Mouse (Mus musculus): ENCODE measurements around the gene Fam198b.

The Fam198b gene

DNA sequence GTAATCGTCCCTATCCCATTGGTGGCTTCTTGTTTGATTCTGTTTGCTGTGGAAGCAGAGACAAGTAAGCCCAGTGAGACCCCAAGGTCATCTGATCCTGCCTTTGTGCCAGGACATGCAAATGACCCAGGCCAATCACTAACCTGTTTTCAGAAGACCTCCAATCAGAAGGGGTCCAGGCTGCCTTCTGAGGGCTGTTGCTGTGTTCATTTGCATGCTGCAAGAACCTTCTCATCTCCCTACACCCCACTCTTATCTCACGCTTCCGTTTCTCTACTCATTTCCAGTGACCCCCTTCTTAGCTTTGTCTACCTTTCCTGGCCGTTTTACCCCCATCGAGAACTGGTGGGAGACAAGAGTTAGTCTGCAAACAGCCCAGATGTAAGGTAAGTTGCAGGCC lies at the start of gene Fam198b:
Gene Fam198b (plus strand): TSS at position 229 of the 400 bp plus-strand sequence.
- no peak for DNase-seq (ENCODE audit: low spot score)

DNA sequence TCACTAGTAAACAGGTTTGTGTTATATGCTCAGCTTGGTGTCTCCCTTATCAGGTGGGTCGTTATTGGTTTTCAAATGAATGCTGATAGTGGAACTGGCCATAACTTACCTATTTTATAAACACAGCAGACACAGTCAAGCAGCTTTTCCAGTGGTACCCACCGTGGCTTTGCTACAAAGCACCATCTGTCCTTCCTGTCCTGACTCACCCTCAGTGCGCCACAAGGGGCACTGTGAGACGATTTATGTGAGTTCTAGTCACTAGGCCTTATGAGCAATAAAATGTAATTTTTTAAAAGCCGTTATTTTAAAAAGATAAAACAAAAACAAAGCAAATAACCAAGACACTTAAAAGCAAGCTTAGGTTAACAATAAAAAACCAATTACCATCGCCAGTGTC lies 45.6 kb upstream of the Fam198b start:
- DNase-seq (ENCODE audit: low spot score), result no peak

DNA sequence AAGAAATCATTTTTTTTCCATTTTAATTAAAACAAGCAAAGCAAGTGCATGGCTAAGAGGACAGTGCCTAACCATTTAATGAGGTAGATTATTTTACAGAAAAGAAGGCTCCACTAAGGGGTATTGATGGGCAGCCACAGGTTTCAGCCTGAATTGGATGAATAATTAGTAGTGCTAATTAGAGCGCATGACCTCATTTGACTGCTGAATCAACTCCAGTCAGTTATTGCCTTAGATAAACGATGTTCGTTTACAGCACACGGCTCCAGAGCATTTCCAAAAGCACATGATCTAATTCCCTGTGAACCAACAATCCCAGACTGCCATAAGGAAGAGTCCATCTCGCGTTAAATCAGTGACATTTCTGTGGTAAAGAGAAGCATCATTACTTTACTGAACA lies 42.9 kb upstream of the Fam198b start:
- DNase-seq (ENCODE audit: low spot score), result no peak

DNA sequence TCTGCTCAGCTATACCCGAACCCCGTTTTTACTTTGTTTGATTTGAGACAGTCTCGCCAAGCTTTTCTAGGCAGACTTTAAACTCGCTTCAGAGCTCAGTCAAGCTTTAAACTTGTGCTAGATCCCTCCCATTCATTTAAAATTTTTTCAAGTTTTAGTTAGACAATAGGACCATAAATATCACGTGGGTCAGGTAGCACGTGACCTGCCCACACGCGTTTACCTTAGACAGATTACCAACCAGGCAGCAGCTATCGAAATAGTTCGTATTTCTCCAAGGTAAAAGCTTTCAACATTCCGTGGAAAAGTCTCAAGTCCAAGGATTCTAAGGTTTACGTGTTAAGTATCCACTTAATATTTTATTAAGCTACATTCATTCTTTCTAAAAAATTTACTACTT lies 42.2 kb upstream of the Fam198b start:
- DNase-seq (ENCODE audit: low spot score), result no peak

DNA sequence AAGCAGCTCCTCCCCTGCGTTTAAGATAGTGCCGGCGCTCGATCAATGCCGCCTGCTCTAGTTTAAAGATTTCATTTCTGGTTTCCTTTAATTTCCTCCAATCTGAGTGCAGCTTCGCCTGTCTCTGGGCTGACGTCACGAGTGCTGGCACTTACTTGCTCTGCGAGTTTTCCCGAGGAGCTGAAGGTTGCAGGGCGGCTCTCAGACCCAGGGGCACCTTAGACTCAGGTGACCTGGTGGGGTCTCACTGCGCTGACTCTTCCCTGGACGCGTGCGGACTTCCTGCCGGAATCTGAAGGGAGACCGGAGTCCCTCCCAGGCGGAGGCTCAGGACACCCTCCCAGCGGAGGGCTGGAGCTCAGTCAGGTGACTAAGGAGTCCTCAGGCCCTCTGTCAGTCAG lies 41.7 kb upstream of the Fam198b start:
- DNase-seq (ENCODE audit: low spot score), result peak; percentile 41

DNA sequence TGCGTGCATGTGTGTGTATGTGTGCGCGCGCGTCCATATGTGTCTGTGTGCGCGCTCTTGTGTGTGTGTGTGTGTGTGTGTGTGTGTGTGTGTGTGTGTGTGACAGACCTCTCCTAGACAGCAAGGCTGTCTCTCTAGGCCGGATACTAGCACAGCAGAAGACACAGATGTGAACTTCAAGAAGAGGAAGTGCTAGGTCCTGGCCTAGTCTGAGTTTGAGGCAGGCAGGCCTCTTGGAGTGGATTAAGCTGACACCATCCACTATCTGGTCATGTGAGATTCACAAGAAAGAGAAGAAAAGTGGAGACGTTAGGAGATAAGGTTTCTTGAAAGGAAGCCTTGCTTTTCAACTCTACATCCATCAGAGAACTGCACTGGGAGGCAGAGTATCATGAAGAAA lies 40.3 kb upstream of the Fam198b start:
- no peak for DNase-seq (ENCODE audit: low spot score)

DNA sequence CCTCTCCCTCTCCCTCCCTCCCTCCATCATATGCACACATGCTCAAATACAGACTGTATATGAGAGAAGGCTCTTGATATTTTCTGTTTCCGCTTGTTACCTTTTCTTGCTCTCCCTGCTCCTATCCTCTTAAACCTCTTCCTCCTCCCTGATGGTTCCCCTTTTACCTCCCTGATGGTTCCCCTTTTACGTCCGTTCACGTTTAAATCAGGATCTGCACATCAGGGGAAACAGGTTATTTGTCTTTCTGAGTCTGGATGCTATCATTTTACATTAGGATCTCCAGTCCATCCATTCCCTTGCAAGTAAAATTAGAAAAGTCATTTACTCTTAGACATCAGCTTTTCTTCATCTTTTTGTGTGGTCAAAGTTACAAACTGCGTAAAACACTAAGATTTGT lies 37.7 kb upstream of the Fam198b start:
- no peak for DNase-seq (ENCODE audit: low spot score)

DNA sequence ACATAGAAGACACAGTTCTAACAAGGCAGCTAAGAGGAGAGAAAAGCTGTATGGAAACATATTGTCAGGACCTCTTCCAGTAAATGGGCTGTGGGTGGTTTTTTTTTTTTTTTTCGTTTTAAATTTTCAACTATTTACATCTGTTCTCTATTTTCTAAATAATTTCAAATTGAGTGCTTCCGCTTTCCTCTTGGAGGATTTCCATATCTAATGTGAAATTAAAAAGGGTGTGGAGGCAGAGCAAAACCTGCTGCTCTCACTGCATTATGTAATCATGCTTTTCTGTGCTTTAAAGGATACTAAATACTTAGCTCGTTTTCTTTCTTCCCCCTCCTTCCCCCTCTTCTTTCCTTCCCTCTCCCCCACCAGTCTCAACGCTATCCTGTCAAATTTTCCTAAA lies 35.5 kb upstream of the Fam198b start:
- no peak for DNase-seq (ENCODE audit: low spot score)

DNA sequence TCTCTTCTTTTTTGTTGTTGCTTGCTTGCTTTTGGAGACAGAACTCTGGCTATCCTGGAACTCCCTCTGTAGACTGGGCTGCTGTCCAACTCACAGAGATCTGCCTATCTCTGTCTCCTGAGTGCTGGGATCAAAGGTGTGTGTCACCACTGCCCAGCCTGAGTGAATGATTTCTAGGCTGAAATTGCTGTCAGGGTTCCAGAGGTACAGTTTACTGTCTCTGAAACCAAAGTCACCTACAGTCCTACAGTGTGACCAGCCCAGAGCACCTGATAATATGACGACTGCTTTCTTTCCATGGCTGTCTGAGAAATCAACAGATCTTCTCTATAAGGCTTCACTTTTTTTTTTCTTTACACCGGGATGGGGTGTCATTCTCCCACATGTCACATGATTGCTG lies 34.7 kb upstream of the Fam198b start:
- DNase-seq (ENCODE audit: low spot score), result no peak

DNA sequence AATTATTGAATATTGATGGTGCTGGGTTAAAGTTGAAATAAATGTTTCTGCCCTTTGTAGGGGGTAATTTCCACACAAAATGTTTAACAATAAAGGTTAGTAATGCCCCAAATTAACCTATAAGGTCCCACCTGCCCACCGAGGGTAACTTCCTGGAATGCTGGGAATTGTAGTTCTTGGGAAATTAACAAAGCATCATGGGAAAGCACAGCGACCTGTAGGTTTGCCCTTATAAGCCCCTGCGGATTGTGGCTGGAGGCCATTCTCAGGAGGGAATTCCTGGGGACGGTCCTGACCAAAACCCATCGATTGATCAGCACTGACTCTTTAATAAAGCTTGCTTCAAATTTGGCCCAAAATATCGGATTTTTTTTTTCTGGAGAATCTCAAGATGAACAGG lies 33.7 kb upstream of the Fam198b start:
- DNase-seq (ENCODE audit: low spot score), result no peak

DNA sequence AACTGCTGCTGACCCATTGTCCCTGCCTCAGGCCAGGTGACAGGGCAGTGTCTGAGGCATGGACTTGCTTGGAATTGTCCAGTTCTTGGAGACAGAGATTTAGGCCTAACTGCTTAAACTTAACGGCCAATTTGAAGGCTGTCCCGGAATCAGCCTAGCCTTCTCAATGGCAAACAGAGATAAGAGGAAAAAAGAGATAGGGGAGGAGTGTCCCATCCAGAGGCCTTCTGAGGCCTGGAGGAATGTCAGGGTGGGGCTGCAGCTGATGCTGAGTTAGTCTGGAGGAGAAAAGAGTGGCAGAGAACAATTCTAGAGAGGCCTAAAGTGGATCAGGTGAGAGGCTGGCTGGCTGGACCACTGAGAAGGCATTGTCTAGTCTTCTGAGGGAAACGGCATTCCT lies 32.2 kb upstream of the Fam198b start:
- no peak for DNase-seq (ENCODE audit: low spot score)

DNA sequence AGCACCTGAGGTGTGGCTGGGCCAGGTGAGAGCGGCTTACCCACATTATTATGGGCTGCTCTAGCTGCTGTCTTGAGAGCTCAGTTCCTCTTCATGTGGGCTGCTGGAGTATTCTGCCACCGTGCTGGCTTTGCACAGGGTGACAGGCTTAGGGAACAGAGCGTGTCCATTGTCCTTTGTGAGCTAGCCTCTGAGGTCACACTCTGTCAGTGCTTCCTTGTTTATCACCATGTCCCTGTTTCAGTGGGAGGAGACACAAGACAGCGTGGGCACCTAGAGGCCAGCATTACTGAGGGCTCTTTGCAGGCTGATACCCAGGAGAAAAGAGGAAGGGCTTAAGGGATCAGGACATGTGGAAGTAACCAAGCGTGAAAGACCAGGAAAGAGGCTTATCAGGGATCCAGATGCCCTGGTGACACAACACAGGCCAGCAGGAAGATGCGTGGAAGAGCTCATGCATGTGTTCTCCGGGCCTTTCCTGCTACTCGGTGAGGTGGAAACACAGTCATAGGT lies 31.6 kb upstream of the Fam198b start, which contains the start of gene Tmem144:
Gene Tmem144 (minus strand): TSS at position 120 of the 513 bp plus-strand sequence.
- DNase-seq (ENCODE audit: low spot score), result peak; percentile 51

DNA sequence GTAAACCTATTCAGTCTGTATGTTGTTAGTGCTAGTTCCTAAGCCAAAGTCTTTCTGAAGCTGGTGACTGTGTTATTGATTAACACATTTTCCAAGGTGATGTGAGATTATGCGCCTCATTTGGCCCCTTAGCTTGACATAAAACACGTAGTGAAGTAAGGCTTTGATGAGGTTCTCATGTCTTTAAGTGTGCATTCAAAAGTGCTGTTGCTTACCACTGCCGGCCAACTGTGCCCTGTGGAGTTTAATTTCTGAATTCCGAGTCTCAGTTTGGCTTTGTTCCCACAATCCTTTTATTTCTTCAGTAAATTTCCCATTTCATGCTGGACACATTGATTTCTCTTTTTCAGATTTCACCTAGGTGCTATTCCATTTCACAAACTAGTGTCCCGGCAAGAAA lies 26.6 kb upstream of the Fam198b start:
- no peak for DNase-seq (ENCODE audit: low spot score)

DNA sequence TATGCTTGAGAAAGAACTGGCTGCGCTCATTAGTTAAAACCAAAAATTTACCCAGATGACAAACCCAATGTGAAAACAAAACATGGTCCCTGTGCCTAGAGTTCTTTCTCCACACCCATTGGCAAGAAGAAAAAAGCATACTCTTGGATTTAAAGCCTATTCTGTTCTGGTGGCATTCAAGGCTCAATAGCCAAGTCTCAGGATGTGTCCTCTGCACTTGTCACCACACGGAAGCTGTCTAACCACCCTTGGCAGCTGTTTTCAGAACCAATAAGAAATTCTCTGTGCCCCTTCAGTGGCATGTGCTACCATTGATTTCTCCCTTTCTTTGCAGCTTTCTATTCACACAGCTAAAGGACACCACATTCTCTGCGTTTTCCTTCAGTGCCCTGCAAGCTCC lies 26.1 kb upstream of the Fam198b start:
- no peak for DNase-seq (ENCODE audit: low spot score)

DNA sequence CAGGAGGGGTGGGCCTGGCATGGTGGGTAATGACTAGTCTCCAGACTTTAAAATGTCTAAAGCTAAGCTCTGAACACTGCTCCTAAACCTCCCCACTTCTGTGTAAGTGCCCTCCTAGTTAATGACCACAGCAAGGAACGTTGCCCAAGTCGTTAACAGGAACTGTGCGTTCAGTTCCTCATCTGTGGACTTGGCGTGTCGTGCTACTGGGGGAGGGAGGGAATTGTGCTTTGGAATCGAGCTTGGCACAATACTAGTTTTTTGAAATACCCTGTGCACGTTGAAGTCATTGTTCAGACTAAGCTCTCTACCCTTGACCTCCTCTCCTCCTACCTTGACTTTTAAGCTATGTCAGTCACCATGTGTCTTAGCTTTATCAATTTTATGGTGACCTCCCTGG lies 19.5 kb upstream of the Fam198b start:
- no peak for DNase-seq (ENCODE audit: low spot score)

DNA sequence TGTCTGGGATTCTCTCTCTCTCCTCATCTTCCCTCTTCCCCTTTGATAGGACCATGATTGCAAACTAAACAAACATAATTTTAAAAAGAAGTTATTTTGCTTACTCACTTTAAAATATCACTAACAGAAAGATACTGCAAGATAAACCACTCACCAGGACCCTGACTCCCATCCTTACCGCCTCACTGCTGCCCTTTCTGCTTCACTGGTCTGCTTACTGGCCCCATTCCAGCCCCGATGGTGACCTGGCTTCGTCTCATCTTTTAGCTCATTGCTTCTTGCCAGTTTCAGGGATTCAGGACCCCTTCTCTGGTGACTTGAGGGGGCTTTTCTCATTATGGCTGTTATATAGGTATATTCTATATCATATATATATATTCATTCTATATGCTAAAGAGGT lies 18.2 kb upstream of the Fam198b start:
- DNase-seq (ENCODE audit: low spot score), result no peak

DNA sequence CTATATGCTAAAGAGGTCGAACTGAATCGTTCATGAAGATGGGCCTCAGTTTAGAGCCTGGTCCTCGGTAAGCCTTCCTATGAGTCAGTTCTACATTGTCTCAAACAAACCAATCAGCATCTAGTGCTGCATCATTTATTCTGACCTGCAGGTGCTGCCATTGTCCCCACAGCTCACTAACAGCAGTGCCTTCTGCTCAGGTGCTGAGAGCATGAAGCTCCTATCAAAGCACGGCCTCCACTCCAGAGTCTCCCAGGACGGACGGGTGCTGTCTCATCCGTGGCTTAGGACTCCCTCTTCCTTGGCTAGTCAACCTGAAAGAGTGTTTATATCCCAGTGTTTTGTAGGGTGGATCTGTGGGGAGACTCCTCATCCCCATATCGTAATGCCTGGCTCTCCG lies 17.8 kb upstream of the Fam198b start:
- no peak for DNase-seq (ENCODE audit: low spot score)

DNA sequence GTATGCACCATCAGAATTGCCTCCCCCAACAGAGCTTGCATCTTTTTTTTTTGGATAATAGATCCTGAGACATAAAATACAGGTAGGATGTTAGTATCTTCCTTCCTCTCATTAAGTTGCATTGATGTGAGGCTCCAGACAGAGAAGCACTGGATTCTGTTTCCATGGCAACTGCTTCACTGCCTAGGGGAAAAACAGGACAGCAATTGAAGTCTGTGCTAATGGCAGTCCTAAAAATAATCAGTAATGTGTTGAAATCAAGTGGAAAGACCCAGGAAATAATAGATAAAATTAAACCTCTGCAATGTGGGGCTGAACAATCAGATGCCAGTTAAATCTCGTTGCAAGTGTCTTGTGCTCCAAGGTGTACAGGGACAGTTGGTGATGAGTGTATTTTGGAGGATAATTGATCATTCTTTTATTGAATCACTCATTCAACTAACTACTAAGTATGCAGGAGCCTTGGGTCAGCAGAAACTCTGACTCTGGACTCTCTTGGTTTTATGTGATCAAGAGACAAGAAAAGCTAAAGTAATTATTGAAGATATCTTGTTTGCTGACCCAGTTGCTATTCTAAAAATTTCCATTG lies 17.1 kb upstream of the Fam198b start:
- peak; percentile 71 for DNase-seq (ENCODE audit: low spot score)

DNA sequence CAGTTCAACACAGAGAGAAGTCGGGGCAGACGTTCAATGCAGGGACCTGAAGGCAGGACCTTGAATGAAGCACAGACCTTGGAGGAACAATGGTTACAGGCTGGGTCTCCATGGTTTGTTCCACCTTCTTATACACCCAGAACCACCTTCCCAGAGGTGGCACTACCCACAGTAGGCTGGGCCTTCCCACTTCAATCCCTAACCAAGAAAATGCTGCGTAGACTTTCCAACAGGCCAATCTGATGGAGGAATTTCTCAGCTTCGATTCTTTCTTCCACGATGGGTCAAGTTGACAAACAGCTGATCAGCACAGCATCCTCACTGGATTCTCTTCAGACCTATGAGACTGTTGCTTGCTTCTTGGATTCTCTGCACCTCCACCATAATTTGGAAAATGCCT lies 8.9 kb upstream of the Fam198b start:
- DNase-seq (ENCODE audit: low spot score), result no peak

DNA sequence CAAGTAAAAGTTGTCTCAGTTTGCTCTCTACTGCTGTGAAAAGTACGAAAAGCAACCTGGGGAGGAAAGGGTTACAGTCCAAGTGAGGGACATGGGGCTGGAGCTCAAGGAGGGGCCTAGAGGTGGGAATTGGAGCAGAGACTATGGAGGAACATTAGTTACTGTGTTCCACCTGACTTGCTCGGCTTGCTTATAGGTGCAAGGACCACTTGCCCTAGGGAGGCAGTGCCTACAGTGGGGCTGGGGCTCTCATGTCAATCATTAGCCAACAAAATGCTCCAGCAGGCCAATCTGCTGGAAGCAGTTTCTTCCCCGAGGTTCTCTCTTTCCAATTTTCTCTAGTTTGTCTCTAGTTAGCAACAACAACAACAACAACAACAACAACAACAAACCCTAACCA lies 6.0 kb upstream of the Fam198b start:
- DNase-seq (ENCODE audit: low spot score), result no peak

DNA sequence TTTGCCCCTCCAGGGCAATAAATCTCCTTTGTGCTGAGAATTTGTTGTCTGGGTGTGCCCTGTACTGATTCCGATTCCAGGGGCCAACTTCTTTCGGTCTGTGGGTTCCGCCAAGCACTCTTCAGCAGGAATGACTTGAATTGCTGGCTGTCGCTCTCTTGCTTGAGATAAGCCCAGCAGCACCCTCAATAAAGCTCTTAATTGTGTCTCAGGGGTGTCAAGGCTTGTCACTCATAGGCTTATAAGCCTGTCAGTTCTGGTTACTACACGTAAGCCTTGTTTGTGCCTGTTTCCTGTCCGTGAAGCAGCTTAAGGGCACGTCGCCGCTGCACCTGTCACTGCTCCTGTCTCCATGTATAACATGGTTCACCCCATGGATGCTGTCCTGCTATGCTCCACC lies 5.1 kb upstream of the Fam198b start:
- no peak for DNase-seq (ENCODE audit: low spot score)

DNA sequence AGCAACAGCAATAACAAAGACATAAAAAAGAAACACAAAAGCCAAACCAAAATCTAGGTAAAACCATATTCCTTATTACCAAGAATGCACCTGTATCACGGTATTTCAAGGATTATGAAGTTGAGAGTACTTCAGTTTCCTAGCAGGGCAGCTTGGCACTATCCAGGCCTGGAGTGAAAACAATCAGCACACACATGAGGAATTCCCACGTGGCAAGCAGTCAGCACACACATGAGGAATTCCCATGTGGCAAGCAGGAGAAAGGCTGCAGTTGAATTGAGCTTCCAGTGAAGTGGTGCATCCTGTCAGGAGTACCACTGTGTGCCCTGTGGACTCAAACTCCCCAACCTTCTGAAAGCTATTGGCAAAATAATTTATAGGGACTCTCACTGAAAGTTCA lies 2.7 kb upstream of the Fam198b start:
- no peak for DNase-seq (ENCODE audit: low spot score)

DNA sequence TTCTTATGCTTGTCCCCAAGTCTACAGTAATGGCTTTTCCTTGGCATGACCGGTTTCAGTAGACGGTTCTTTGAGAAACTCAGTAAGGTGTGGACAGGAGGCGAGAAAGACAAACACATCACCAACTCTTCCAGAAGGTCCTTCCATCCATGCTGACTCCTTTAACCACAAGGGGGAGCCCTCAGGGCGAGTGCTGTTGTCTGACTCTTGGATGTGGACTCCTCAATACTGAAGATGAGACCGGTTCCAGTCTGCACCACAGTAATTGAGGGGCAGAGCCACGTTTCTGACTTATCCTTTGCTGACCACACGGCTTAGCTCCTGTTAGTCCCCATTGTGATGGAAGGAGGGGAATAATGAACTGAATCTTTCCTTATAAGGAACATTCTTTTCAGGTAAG lies 1.2 kb upstream of the Fam198b start:
- no peak for DNase-seq (ENCODE audit: low spot score)

DNA sequence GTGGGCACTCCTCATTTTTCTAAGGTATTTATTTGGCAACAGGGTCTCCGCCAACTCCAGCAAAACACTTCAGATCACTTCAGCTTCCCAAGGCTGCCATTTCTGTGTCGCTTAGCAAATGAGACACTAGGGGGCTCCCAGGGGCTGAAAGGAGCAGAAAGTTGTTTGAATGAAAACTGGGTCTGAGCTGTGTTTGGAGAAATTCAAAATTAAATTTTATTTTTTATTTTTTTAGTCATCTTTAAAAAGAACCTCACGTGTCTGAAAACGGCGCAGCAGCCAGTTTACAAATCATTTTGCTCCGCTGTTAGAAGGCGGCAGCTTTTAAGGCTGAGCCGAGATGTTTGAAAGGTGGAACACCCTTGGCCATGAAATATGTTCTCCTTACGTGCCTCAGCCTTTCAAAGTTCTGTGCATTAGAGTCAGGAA lies 442 bp downstream of the Fam198b start:
- DNase-seq (ENCODE audit: low spot score), result no peak

Data from left cerebral cortex, adult 11 months (tissue).